Mouse (Mus musculus) adrenal gland, postnatal 25 days (tissue): ENCODE measurements at regions not wholly inside any gene's neighbourhood (a gene's known extent, or its start where the extent isn't known, plus 50 kb on each side); places are given as distances from the start of the nearest gene placed in this dataset.

ENCODE experiments used
- DNase-seq: peaks from one replicate; pipeline ENCODE4 v3.0.0; 2021; ENCODE audit warnings: mixed read lengths

- DNase-seq = no peak
These were observed 50.9 kb upstream of the Cpne4 start for GRCm38 (mm10) chr9:104496220-104496619.

GRCm38 (mm10) chr9:104490696-104491095 is 56.4 kb upstream of the Cpne4 start:
- no peak for DNase-seq

GRCm38 (mm10) chr9:104489383-104489782 is 57.7 kb upstream of the Cpne4 start:
- DNase-seq = no peak

- no peak for DNase-seq
These were observed 64.6 kb upstream of the Cpne4 start for GRCm38 (mm10) chr9:104482440-104482839.

- no peak for DNase-seq
These were observed 66.4 kb upstream of the Cpne4 start for GRCm38 (mm10) chr9:104480683-104481082.

- DNase-seq = no peak
These were observed 72.3 kb upstream of the Cpne4 start for GRCm38 (mm10) chr9:104474831-104475230.

GRCm38 (mm10) chr9:104467238-104467637 is 79.8 kb upstream of the Cpne4 start:
- DNase-seq = no peak

GRCm38 (mm10) chr9:104463701-104464100 is 83.4 kb upstream of the Cpne4 start:
- no peak for DNase-seq

GRCm38 (mm10) chr9:104460133-104460532 is 87.0 kb upstream of the Cpne4 start:
- DNase-seq = no peak

- DNase-seq = no peak
These were observed 89.5 kb upstream of the Cpne4 start for GRCm38 (mm10) chr9:104457635-104458034.

- no peak for DNase-seq
These were observed 98.4 kb upstream of the Cpne4 start for GRCm38 (mm10) chr9:104448577-104449165.

GRCm38 (mm10) chr9:104444906-104445305 is 102.2 kb upstream of the Cpne4 start:
- peak; percentile 29 for DNase-seq

- DNase-seq = no peak
These were observed 103.8 kb upstream of the Cpne4 start for GRCm38 (mm10) chr9:104443236-104443635.

- no peak for DNase-seq
These were observed 75.5 kb upstream of the Acpp start for GRCm38 (mm10) chr9:104413021-104413420.

- DNase-seq = no peak
These were observed 72.7 kb upstream of the Acpp start for GRCm38 (mm10) chr9:104410211-104410610.

GRCm38 (mm10) chr9:104409381-104409780 is 71.8 kb upstream of the Acpp start:
- no peak for DNase-seq

GRCm38 (mm10) chr9:104408571-104409294 is 71.2 kb upstream of the Acpp start:
- no peak for DNase-seq

- DNase-seq = peak; percentile 11
These were observed 70.2 kb upstream of the Acpp start for GRCm38 (mm10) chr9:104407559-104408376.

GRCm38 (mm10) chr9:104407011-104407410 is 69.5 kb upstream of the Acpp start:
- no peak for DNase-seq

- DNase-seq = no peak
These were observed 68.9 kb upstream of the Acpp start for GRCm38 (mm10) chr9:104406491-104406890.

- DNase-seq = no peak
These were observed 66.3 kb upstream of the Acpp start for GRCm38 (mm10) chr9:104403863-104404262.

GRCm38 (mm10) chr9:104401673-104402072 is 64.1 kb upstream of the Acpp start:
- DNase-seq = no peak

- DNase-seq = no peak
These were observed 62.4 kb upstream of the Acpp start for GRCm38 (mm10) chr9:104399927-104400326.
